Mouse (Mus musculus) testis, adult 2 months (tissue): ENCODE results near the gene Lancl2.

Experiments
- CTCF ChIP-seq: fragments of 200-500 bp; IDR thresholded peaks from 2 replicates; pipeline ENCODE4 v1.5.1; 2012; ENCODE audit warnings: low read depth, mild to moderate bottlenecking, inconsistent platforms, low read length, moderate library complexity; ENCODE audit not compliant: control insufficient read depth, insufficient read depth, insufficient replicate concordance
- POLR2A ChIP-seq: fragments of 200-500 bp; IDR thresholded peaks from 2 replicates; pipeline ENCODE4 v1.6.1; 2012; ENCODE audit warnings: low read depth, mild to moderate bottlenecking, inconsistent platforms, low read length, moderate library complexity; ENCODE audit not compliant: control insufficient read depth

DNA sequence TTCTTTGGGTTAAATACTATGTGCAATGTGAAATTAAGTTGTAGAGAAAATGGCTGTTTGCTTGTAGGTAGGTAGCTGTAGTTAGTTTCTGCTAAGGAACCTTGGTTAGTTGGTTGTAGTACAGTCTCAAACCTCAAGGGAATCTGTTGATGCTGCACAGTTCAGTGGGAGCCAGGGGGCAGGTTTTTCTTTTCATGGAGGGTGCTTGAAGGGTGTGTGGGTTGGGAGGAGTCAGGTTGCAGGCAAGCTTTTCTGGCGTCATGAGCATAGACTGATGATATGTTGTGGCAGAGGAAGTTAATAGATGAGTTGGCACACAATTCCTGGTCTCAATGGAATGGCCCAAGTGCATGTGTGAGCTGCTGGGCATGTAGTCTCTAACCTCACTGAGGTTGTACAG lies 9.4 kb downstream of the Lancl2 start:
- TF ChIP-seq POLR2A (no peak), CTCF (no peak)
